Mouse (Mus musculus) T-cell, adult 2 months (primary cell): ENCODE data around the gene Wnk2.

Experiments used
- DNase-seq: peaks from one replicate; pipeline ENCODE4 v3.0.0; 2022; ENCODE audit warnings: low spot score

Wnk2 gene

GRCm38 (mm10) chr13:49175509-49175908 lies 27.7 kb upstream of the Wnk2 start:
- DNase-seq: no peak

- peak; percentile 65 for DNase-seq
These were observed 25.3 kb upstream of the Wnk2 start for GRCm38 (mm10) chr13:49172971-49173596.

- no peak for DNase-seq
These were observed 24.5 kb upstream of the Wnk2 start for GRCm38 (mm10) chr13:49172335-49172734.

GRCm38 (mm10) chr13:49171729-49172128 lies 23.9 kb upstream of the Wnk2 start:
- DNase-seq: no peak

- no peak for DNase-seq
These were observed 22.8 kb upstream of the Wnk2 start for GRCm38 (mm10) chr13:49170623-49171022.

- DNase-seq: peak; percentile 49
These were observed 21.8 kb upstream of the Wnk2 start for GRCm38 (mm10) chr13:49169448-49170207.

- no peak for DNase-seq
These were observed 19.3 kb upstream of the Wnk2 start for GRCm38 (mm10) chr13:49167081-49167480.

GRCm38 (mm10) chr13:49163645-49164044 lies 15.8 kb upstream of the Wnk2 start:
- DNase-seq: no peak

- DNase-seq: no peak
These were observed 14.9 kb upstream of the Wnk2 start for GRCm38 (mm10) chr13:49162722-49163121.

- DNase-seq: no peak
These were observed 13.4 kb upstream of the Wnk2 start for GRCm38 (mm10) chr13:49161236-49161635.

GRCm38 (mm10) chr13:49158040-49158713 lies 10.4 kb upstream of the Wnk2 start:
- no peak for DNase-seq

- DNase-seq: no peak
These were observed 8.8 kb upstream of the Wnk2 start for GRCm38 (mm10) chr13:49156645-49157044.

- no peak for DNase-seq
These were observed 6.8 kb upstream of the Wnk2 start for GRCm38 (mm10) chr13:49154621-49155020.

GRCm38 (mm10) chr13:49154028-49154427 lies 6.2 kb upstream of the Wnk2 start:
- DNase-seq: no peak

GRCm38 (mm10) chr13:49148687-49149086 lies 873 bp upstream of the Wnk2 start:
- DNase-seq: no peak

- DNase-seq: peak; percentile 2
These were observed 582 bp downstream of the Wnk2 start for GRCm38 (mm10) chr13:49147007-49147857.

GRCm38 (mm10) chr13:49146698-49147006 lies 1.2 kb downstream of the Wnk2 start:
- no peak for DNase-seq

- no peak for DNase-seq
These were observed 1.6 kb downstream of the Wnk2 start for GRCm38 (mm10) chr13:49146040-49146697.

- DNase-seq: no peak
These were observed 2.4 kb downstream of the Wnk2 start for GRCm38 (mm10) chr13:49145396-49145795.

GRCm38 (mm10) chr13:49144451-49144850 lies 3.4 kb downstream of the Wnk2 start:
- no peak for DNase-seq

- DNase-seq: no peak
These were observed 4.5 kb downstream of the Wnk2 start for GRCm38 (mm10) chr13:49143323-49143722.

GRCm38 (mm10) chr13:49142396-49142795 lies 5.4 kb downstream of the Wnk2 start:
- DNase-seq: no peak
